Mouse (Mus musculus) brain, adult 2 months (tissue): ENCODE measurements around the gene Eddm3b.
"Not testable (repeated sequence)": the region's sequence is repeated elsewhere in the genome, so short reads cannot be mapped to it uniquely, and the experiment has no call there.

Experiments used
- DNase-seq: peaks from one replicate; pipeline ENCODE4 v3.0.0; 2011; ENCODE audit warnings: low read depth, low spot score

Eddm3b gene

DNA sequence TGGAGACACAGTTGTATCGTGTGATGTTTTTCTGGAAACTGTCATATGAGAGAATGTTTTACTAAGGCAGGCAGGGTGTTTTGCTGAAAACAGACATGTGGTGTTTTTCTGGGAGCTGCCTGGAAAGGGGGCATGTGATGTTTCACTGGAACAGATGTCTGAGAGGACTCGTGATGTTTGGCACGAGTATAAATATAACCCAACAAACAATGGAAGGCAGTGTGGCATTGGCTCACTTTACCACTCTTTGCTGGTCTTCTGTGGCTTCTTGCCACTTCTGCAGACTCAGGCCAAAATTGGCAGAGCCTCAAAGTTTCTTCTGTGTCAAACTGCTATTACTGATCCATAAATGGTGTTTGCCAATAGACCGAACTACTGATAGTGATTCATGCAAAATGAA is 29.1 kb downstream of the Eddm3b start:
- peak; percentile 88 for DNase-seq

DNA sequence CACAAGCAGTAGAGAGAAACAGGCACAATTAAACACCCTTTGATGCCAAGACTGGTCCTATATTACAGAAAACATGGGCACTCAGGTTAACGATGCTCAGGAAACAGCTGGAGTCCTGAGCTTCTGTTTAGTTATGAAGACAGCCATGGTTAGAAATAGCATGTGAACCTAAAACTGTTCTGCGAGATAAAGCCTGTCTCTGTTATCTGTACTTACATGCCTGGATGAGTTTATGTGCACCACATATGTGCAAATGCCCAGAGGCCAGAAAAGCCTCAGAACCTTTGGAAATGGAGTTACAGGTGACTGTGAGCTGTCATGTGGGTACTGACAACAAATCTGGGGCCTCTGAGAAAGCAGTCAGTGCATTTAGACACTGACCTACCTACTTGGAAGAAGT is 29.7 kb downstream of the Eddm3b start:
- no peak for DNase-seq

DNA sequence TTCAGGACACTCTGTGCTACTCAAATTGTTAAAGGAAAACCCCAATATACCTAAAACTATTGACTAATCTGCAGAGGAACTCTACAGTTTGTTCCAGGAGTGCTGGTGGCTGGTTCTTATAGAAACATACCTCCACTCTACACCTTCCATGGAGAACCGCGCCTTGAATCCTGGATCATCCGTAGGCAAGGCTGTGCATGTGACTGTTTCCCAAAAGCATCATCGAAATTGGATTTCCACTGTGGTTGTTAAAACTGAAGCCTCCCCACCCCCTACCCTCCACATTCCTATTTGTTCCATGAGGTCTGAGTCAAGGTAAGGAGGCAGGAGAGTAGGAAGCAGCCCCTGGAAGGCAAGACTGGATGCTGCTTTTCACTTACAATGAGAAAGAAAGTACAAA is 30.2 kb downstream of the Eddm3b start:
- DNase-seq, result no peak

DNA sequence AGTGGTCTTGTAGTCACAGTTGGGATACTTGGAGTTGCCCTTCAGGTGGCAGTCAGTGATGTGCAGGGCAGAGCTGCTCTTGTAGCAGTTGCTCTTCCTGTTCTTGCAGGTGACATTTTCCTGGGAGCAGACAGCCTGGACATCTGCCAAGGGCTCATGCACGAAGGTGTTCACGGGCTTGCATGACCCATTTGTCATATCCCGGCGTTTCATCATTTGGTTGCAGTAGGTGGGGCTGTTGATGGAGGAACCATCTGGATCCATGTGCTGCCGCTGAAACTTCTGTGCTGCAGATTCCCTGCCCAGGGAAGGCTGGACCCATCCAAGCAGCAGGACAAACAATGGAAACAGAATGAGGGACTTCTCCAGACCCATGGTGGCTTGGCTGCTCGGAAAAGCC is 31.3 kb downstream of the Eddm3b start:
- peak; percentile 41 for DNase-seq

DNA sequence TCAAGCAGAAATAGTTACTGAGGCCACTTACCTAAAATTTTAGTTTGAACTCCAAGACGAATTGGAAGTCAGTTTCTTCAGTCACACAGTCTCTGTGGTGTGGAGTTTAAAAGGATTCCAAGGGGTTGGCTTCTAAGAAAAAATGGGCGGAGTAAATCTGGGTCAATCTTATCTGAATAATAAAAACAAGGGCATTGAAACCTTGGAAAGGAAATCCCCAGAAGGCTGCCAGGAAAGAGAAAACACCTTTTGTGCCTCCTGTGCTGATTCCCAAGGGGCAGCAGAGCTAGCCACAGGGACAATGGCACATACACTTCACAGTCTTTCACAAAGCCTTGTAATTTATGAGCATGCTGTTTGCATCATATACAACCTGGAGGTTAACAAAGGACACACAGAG is 32.5 kb downstream of the Eddm3b start, which contains the start of gene Rnase1:
TSS of gene Rnase1 (minus strand) at position 101 of the 400 bp plus-strand sequence.
- DNase-seq, result no peak

DNA sequence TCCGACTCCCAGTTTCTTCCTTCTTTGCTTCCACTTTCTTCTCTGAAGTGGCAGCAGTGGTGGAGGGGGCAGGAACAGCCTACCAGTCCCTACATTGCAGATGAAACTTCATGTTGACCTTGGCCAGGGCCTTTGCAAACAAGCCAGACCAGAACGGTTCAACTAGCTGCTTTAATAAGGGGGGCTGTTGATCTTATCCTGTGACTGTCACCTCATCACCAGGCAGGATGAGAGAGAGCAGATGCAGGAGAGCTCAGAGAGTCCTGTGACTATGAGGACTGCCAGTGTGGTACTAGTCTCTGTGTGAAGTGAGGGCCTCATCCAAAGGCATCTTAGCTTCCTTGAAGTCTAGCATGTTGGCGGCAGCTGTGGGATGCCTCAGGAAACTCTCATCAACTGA is 33.8 kb downstream of the Eddm3b start:
- no peak for DNase-seq

DNA sequence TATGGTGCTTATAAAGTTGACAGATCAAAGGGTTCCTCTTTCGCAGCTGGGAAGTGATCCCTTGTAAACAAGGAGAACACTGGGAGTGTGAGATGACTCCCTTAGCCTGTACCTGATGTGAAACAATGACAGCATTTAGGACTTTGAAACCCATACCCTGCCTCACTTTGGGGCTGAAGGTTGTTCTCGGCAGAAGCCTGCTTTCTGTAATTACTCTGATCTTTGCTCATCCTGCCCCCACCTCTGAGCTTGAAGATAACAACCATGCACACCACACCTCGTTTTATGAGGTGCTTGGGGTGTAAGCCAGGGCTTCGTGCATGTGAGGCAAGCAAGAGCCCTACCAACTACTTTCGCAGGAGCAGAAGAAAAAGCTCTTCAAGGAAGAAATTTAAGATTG is 34.9 kb downstream of the Eddm3b start:
- DNase-seq, result no peak

DNA sequence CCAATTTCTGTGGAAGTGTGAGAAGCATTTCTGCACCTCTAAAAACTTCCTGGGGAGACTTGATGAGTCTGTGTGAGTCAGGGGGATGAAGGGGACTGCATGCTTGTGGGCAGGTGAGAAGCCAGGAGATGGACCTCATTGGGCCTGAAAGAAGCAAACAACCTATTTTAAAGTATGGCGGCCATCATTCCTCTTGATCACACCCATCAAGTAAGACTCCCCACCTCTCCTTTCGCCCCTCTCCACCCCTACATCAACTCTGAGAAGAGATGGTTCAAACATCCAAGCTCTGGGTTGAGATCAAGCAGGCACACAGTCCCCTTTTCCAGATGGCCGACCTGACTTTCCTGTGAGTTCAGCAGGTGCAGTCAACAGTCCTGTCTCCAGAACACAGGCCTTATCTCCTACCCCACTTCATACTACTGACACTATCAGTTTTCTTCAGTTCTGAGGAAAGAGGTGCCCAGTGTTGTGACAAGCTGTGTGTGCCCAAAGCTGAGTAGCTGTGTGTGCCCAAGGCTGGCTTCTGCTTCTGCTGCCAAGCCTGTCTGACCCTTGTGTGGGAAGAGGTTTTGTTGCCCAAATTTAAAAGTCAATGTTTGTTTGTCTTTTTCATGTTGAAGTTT is 36.1 kb downstream of the Eddm3b start:
- DNase-seq, result no peak

DNA sequence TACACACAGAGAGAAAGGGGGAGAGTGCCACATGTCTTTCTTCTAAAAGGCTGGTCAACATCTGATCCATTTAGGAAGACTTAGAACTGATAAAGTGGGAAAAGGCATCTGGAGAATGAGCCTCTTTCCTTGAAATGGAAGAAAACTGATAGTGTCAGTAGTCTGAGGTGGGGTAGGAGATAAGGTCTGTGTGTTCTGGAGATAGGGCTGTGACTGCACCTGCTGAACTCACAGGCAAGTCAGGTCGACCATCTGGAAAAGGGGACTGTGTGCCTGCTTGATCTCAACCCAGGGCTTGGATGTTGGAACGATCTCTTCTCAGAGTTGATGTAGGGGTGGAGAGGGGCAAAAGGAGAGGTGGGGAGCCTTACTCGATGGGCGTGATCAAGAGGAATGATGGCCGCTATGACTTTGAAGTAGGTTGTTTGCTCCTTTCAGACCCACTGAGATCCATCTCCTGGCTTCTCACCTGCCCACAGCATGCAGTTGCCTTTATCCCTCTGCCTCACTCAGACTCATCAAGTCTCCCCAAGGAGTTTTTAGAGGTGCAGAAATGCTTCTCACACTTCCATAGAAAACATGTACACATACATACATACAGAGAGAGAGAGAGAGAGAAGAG is 38.1 kb downstream of the Eddm3b start:
- DNase-seq, result no peak

DNA sequence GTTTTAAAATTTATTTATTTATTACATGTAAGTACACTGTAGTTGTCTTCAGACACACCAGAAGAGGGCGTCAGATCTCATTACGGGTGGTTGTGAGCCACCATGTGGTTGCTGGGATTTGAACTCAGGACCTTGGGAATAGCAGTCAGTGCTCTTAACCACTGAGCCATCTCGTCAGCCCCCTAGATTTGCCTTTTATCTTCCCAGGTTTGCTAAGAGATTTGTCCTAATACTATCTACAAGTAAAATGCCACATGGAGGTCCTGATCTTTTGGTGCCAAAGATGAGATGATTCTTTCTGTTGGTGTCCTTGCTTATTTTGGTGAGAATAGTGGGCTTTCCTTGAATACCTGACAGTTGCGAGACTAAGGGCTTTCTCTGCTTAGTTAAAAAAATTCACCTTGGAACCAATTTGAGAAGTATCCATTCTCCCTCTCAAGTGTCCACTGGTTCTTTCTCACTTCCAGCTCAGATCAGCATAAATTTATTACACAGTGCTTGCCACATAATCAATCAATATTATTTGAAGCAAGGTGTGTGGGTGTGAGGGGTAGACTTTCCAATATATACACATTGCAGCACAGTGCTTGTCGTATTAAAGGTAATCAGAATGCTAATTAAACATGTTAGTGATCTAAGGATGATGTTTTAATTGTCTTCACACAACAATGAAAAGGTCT is 42.0 kb downstream of the Eddm3b start:
- no peak for DNase-seq

DNA sequence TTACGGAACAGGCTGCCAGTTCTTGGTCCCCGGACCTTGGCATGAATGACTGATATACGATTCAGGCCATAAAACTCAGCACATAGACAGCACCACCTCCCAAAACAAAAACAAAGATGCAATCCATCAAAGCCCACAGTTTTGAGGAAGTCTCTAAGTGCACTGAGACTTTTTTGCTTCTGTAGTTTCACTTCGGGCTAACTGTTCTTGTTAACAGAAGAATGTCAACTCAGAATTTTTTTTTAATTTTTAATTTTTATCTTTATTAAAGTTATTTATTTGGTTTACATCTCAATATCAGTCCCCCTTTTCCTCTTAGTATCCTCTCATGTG is 42.5 kb downstream of the Eddm3b start:
- DNase-seq, result no peak

DNA sequence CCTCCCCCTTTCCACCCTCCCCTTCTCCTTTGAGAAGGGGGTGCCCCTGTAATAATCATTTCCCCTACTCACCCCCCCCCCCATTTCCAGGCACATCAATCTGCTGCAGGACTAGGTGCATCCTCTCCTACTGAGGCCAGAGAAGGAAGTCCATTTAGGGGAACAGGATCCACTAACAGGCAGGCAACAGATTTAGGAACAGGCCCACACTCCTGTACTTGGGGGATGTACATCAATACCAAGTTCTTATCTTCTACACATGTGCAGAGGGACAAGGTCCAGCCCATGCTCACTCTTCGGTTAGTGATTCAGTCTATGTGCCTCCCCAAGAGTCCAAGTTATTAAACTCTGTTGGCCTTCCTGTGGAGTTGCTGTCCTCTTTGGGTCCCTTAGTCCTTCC is 42.8 kb downstream of the Eddm3b start:
- no peak for DNase-seq

DNA sequence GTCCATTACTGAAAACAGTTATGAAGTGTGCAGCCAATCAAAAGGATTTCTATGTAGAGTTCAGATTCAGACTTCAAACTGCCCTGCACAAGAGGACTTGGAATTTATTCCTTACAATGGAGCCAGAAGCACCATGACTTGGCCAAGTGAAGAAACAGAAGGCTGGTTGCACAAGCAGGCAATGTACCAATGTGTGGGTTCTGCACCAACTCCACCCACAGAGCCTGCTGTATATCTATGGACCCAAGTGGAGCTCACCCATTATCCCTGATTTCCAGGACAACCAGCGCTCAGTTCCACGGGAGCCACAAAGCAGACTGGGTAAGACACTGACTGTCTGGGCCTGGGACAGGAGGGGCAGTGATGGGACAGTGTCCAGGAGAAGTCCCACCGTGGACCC is 47.8 kb downstream of the Eddm3b start, which contains the start of gene Rnase2b:
TSS of gene Rnase2b (plus strand) at position 285 of the 400 bp plus-strand sequence.
- peak; percentile 21 for DNase-seq

DNA sequence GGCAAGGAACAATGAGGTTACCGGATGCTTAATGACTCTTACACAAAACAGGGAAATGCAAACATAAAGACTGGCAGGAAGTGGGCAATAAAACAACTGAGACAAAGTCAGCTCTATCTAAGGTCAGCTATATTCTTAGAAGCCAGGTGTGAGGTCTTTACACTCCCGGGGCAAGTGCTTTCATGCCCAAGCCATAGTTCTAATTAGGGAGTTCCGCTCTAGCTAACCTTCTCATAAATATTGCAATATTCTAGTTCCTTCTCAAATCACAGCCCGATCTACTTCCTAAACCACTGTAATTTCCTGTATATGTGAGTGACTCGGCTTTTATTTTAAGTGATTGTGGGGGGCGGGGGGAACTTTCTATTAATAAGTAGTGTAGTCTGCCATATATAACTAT is 49.1 kb downstream of the Eddm3b start:
- not testable (repeated sequence) for DNase-seq

DNA sequence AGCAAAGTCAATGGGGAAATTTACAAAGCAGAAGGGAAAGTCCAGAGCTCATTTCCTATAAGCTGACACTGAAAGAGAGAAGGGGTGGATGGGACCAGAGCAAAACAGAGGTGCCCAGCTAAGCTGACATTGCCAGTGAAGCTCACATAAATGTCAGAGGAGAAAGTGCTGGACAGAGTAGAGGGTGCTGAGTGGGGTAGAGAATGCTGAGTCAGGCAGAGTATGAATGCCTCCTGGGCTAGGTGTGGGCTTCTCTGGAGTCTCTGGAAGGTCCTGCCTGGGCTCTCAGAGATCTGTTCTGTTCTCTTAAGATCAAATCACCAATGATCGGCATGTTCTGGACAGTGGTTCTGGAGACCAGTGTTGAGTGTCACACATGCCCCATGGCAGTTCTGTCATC is 51.2 kb downstream of the Eddm3b start:
- no peak for DNase-seq

DNA sequence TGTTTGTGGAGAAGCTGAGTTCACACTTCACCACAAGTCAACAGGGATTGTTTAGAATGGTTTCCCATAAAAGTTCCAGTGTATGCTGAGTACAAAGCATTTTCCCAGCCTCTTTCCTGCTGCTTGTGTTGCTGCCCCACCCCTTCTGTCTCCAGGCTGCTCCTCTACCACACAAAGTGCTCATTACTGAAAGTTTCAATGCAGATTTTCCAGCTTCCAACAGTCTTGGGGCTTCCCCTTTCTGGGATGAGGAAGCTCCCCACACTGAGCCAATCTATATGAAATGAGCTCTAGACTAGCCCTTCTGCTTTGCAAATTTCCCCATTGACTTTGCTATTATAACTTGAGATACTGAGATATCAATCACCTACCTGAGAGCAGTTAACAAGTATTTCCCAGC is 51.8 kb downstream of the Eddm3b start:
- DNase-seq, result no peak
